Mouse (Mus musculus): ENCODE measurements at regions not wholly inside any gene's neighbourhood (a gene's known extent, or its start where the extent isn't known, plus 50 kb on each side); places are given as distances from the start of the nearest gene placed in this dataset.

- Histone ChIP-seq H3K9me3 (no peaks in the 10 kb centered on the region), H3K27me3 (replicated peaks) (no peaks in the 10 kb centered on the region), H3K4me2 (no peak overlapping the region), H3K4me3 (replicated peaks) (no peak overlapping the region), H3K36me3 (no peaks in the 10 kb centered on the region), H3K9ac (no peak overlapping the region), H3K4me1 (no peaks in the 10 kb centered on the region), H3K27ac (no peak overlapping the region)
- no peak for ATAC-seq (ENCODE audit: insufficient read depth, low FRiP score, low read depth)
- WGBS: 75% methylated on average over 4 of the region's 4 CpGs
These were observed 158.2 kb downstream of the Glrx3 start for GRCm38 (mm10) chr7:137595567-137595966.

- H3K27me3 ChIP-seq (replicated peaks): no peaks in the 10 kb centered on the region
- H3K4me2 ChIP-seq: no peak overlapping the region
- H3K9ac ChIP-seq: no peak overlapping the region
- 41% methylated on average over 7 of the region's 7 CpGs for WGBS
- no peaks in the 10 kb centered on the region for H3K36me3 ChIP-seq
- H3K4me1 ChIP-seq: no peaks in the 10 kb centered on the region
- H3K4me3 ChIP-seq (replicated peaks): no peak overlapping the region
- H3K27ac ChIP-seq: no peak overlapping the region
- ATAC-seq (ENCODE audit: insufficient read depth, low FRiP score, low read depth): no peak
- H3K9me3 ChIP-seq: no peaks in the 10 kb centered on the region
These were observed 158.7 kb downstream of the Glrx3 start for GRCm38 (mm10) chr7:137596161-137596560.

GRCm38 (mm10) chr7:137603039-137603438 lies 165.6 kb downstream of the Glrx3 start:
- no peak for ATAC-seq (ENCODE audit: insufficient read depth, low FRiP score, low read depth)
- no peak overlapping the region for H3K4me2 ChIP-seq
- no peaks in the 10 kb centered on the region for H3K36me3 ChIP-seq
- H3K9ac ChIP-seq: no peak overlapping the region
- no peaks in the 10 kb centered on the region for H3K9me3 ChIP-seq
- H3K4me3 ChIP-seq (replicated peaks): no peak overlapping the region
- no peaks in the 10 kb centered on the region for H3K4me1 ChIP-seq
- H3K27ac ChIP-seq: no peak overlapping the region
- 6% methylated on average over 8 of the region's 8 CpGs for WGBS
- H3K27me3 ChIP-seq (replicated peaks): no peaks in the 10 kb centered on the region

- Histone ChIP-seq H3K4me3 (replicated peaks) (no peak overlapping the region), H3K27ac (no peak overlapping the region), H3K27me3 (replicated peaks) (no peaks in the 10 kb centered on the region), H3K4me2 (no peak overlapping the region), H3K36me3 (no peaks in the 10 kb centered on the region), H3K4me1 (no peaks in the 10 kb centered on the region), H3K9ac (no peak overlapping the region), H3K9me3 (no peaks in the 10 kb centered on the region)
- 43% methylated on average over 6 of the region's 6 CpGs for WGBS
- ATAC-seq (ENCODE audit: insufficient read depth, low FRiP score, low read depth): no peak
These were observed 172.3 kb downstream of the Glrx3 start for GRCm38 (mm10) chr7:137609752-137610151.

DNA sequence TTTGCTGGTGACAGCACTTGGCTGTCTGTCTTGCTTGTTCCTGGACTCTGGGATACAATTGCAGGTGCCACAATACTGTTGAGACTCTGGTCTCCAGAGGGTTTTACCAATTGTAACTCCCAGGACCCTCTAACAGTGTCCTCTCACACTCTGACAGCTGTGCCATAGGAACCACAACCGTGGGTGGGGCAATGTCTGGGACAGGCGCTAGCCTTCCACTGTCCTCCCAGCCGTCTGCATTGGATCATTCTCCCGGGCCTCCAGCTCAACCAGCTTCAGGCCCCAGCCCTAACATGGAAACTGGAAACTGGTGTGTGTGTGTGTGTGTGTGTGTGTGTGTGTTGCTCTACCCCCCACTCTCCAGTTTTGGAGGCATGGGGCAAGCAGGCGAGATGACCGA lies 173.9 kb downstream of the Glrx3 start:
- no peaks in the 10 kb centered on the region for H3K4me1 ChIP-seq
- 63% methylated on average over 6 of the region's 6 CpGs for WGBS
- H3K9me3 ChIP-seq: no peaks in the 10 kb centered on the region
- ATAC-seq (ENCODE audit: insufficient read depth, low FRiP score, low read depth): no peak
- no peaks in the 10 kb centered on the region for H3K36me3 ChIP-seq
- H3K4me3 ChIP-seq (replicated peaks): no peak overlapping the region
- no peak overlapping the region for H3K9ac ChIP-seq
- no peaks in the 10 kb centered on the region for H3K27me3 ChIP-seq (replicated peaks)
- H3K4me2 ChIP-seq: no peak overlapping the region
- no peak overlapping the region for H3K27ac ChIP-seq

DNA sequence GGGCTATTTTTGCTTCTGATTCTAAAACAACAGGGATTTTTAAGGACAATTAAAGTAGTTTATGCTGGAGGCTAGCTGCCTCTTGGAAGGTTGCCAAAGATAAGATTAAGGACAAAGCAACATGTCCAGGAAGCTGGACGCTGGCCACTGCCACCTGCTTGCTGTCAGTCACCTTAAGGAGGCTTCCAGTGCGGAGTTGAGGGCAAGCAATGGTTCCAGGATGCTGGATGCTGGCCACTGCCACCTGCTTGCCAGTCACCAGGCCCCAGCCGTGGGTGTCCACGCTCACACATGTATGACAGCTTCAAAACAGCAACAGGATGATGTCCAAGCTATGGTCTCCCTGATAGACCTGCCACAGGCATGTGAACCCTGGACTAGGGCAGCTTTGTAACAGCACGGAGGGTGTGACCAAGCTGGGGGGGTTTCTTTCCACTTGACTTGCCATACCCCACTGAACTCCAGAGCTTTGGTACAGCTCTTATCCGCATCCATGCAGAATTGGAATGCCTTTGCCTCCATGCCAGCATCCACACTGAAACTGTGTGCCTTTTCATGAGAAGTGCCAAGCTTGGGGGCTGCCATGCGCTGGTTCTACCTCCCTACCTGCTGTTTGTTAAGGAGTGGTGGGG lies 174.6 kb downstream of the Glrx3 start:
- H3K4me2 ChIP-seq: no peak overlapping the region
- WGBS: 68% methylated on average over 7 of the region's 7 CpGs
- no peaks in the 10 kb centered on the region for H3K9me3 ChIP-seq
- no peaks in the 10 kb centered on the region for H3K36me3 ChIP-seq
- H3K27me3 ChIP-seq (replicated peaks): no peaks in the 10 kb centered on the region
- no peaks in the 10 kb centered on the region for H3K4me1 ChIP-seq
- ATAC-seq (ENCODE audit: insufficient read depth, low FRiP score, low read depth): no peak
- H3K4me3 ChIP-seq (replicated peaks): no peak overlapping the region
- H3K9ac ChIP-seq: no peak overlapping the region
- no peak overlapping the region for H3K27ac ChIP-seq

DNA sequence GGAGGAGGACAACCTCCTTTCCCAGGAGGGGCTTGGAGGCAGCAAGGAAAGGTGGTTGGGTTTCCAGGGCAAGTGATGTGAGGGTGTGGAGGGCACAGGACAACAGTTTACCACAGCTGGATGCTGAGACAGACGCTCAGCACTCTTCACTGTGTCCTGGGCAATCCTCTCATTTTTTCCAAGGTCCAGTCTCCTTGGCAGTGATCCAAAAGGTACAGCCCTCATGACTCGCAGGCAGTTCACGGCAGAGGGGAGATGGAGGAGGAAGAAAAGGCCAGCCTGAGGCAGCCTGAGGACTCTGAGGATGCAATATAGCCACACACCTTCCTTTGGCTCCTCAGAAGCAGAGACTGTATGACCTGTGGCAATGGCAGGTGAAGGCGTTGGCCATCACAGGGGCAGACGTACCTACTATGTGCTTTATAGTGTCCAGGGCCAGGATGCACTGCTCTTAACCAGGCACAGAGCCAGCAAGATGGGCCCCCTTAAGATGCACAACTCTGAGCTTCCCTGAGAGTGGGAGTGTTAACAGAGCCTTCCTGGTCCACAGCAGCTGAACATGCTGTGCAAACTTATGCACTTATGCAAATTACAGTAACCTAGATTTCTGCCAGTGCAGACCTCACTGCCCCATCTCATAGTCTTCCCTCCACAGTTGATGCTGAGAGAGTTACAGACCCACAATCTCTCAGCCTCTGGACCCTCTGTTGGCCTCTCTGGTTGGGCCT lies 181.2 kb downstream of the Glrx3 start:
- H3K9ac ChIP-seq: no peak overlapping the region
- H3K4me2 ChIP-seq: no peak overlapping the region
- no peaks in the 10 kb centered on the region for H3K4me1 ChIP-seq
- 58% methylated on average over 5 of the region's 5 CpGs for WGBS
- ATAC-seq (ENCODE audit: insufficient read depth, low FRiP score, low read depth): no peak
- H3K27ac ChIP-seq: no peak overlapping the region
- H3K4me3 ChIP-seq (replicated peaks): no peak overlapping the region
- no peaks in the 10 kb centered on the region for H3K36me3 ChIP-seq
- no peaks in the 10 kb centered on the region for H3K27me3 ChIP-seq (replicated peaks)
- no peaks in the 10 kb centered on the region for H3K9me3 ChIP-seq

DNA sequence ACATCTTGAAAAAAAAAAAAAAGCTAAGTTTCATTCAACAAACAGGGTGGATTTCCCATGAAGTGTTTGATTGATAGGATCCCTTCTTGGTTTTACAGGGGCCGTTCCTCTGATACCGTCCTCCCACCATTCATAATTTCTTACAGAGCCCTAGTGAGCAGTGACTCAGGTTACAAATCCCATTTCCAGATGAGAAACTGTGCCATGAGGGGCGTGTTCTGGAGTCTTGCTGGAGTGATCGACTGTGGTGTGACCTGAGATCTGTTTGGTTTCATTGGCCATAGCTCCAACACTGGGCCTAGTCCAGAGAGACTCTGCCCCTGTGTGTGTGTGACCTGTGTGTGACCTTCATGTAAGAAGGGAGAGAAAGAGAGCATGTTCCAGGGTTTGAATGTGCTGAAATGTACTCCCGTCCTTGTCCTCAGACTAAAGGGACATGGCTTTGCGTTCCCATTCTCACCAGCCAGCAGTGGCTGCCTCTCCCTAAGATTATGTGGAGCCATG lies 181.9 kb downstream of the Glrx3 start:
- H3K9me3 ChIP-seq: no peaks in the 10 kb centered on the region
- no peak overlapping the region for H3K27ac ChIP-seq
- no peaks in the 10 kb centered on the region for H3K4me1 ChIP-seq
- 62% methylated on average over 6 of the region's 6 CpGs for WGBS
- H3K4me3 ChIP-seq (replicated peaks): no peak overlapping the region
- ATAC-seq (ENCODE audit: insufficient read depth, low FRiP score, low read depth): no peak
- no peaks in the 10 kb centered on the region for H3K27me3 ChIP-seq (replicated peaks)
- H3K9ac ChIP-seq: no peak overlapping the region
- H3K36me3 ChIP-seq: no peaks in the 10 kb centered on the region
- H3K4me2 ChIP-seq: no peak overlapping the region

DNA sequence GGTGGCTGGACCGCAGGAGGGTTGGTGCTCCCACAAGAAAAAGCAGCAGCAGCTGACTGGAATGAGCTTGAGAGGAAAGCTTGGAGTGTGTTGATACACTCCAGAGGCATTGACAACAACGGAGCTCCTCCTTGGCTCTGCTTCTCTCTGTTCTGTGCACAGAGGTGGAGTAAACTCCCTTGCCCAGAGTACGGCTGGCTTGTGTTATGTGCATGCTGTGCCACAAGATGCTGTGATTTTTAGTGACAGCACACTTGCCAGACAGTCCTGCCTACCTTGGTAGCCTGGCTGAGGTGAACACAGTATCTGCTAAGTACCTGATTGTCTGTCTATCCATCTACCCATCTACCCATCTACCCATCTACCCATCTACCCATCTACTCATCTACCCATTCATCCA lies 190.9 kb downstream of the Glrx3 start:
- H3K4me2 ChIP-seq: no peak overlapping the region
- no peak for ATAC-seq (ENCODE audit: insufficient read depth, low FRiP score, low read depth)
- no peaks in the 10 kb centered on the region for H3K27me3 ChIP-seq (replicated peaks)
- no peaks in the 10 kb centered on the region for H3K36me3 ChIP-seq
- H3K9me3 ChIP-seq: no peaks in the 10 kb centered on the region
- H3K4me3 ChIP-seq (replicated peaks): no peak overlapping the region
- H3K4me1 ChIP-seq: no peaks in the 10 kb centered on the region
- no peak overlapping the region for H3K9ac ChIP-seq
- no peak overlapping the region for H3K27ac ChIP-seq
- WGBS: 88% methylated on average over 3 of the region's 3 CpGs

- no peak overlapping the region for H3K9ac ChIP-seq
- no peak overlapping the region for H3K4me3 ChIP-seq (replicated peaks)
- H3K4me1 ChIP-seq: no peaks in the 10 kb centered on the region
- H3K27ac ChIP-seq: no peak overlapping the region
- no peaks in the 10 kb centered on the region for H3K27me3 ChIP-seq (replicated peaks)
- no peak overlapping the region for H3K4me2 ChIP-seq
- no peaks in the 10 kb centered on the region for H3K9me3 ChIP-seq
- no peaks in the 10 kb centered on the region for H3K36me3 ChIP-seq
- ATAC-seq (ENCODE audit: insufficient read depth, low FRiP score, low read depth): no peak
- 88% methylated on average over 5 of the region's 5 CpGs for WGBS
These were observed 192.1 kb downstream of the Glrx3 start for GRCm38 (mm10) chr7:137629540-137629939.

GRCm38 (mm10) chr7:137648621-137649020 lies 211.2 kb downstream of the Glrx3 start:
- WGBS: 46% methylated on average over 6 of the region's 6 CpGs
- no peak overlapping the region for H3K27ac ChIP-seq
- H3K9ac ChIP-seq: no peak overlapping the region
- H3K4me2 ChIP-seq: no peak overlapping the region
- no peak for ATAC-seq (ENCODE audit: insufficient read depth, low FRiP score, low read depth)
- no peaks in the 10 kb centered on the region for H3K4me1 ChIP-seq
- no peaks in the 10 kb centered on the region for H3K27me3 ChIP-seq (replicated peaks)
- H3K9me3 ChIP-seq: no peaks in the 10 kb centered on the region
- H3K4me3 ChIP-seq (replicated peaks): no peak overlapping the region
- H3K36me3 ChIP-seq: no peaks in the 10 kb centered on the region

- no peak overlapping the region for H3K9ac ChIP-seq
- no peak overlapping the region for H3K4me2 ChIP-seq
- H3K36me3 ChIP-seq: no peaks in the 10 kb centered on the region
- whole genome bisulfite sequencing: 79% methylated on average over 6 of the region's 6 CpGs
- H3K27me3 ChIP-seq (replicated peaks): no peaks in the 10 kb centered on the region
- ATAC-seq (ENCODE audit: insufficient read depth, low FRiP score, low read depth): no peak
- H3K9me3 ChIP-seq: no peaks in the 10 kb centered on the region
- no peak overlapping the region for H3K4me3 ChIP-seq (replicated peaks)
- H3K27ac ChIP-seq: no peak overlapping the region
- H3K4me1 ChIP-seq: no peaks in the 10 kb centered on the region
These were observed 212.2 kb downstream of the Glrx3 start for GRCm38 (mm10) chr7:137649650-137650049.

All from stomach, embryonic 15.5 days (tissue).